Mouse (Mus musculus) gastrocnemius, adult 2 months (tissue): ENCODE results near the gene B230217C12Rik. TPM values are rescaled to one million over a fixed set of nuclear protein-coding genes. Genes with fewer than 3 reads are reported as not detected.
A peak's percentile ranks its signal among the peaks of the same experiment; 100 is the strongest.

Experiments
- DNase-seq: peaks from one replicate; pipeline ENCODE4 v3.0.0; 2022
- H3K27ac ChIP-seq: fragments of 200-600 bp; 2 replicates; pipeline ENCODE4 v1.8.1; 2022; ENCODE audit warnings: mild to moderate bottlenecking
- H3K4me3 ChIP-seq: fragments of 200-600 bp; 2 replicates; pipeline ENCODE4 v1.8.1; 2022; ENCODE audit warnings: mild to moderate bottlenecking, moderate library complexity
- CTCF ChIP-seq: fragments of 200-600 bp; IDR thresholded peaks from 2 replicates; pipeline ENCODE4 v1.8.1; 2022; ENCODE audit warnings: antibody characterized with exemption, mild to moderate bottlenecking, moderate library complexity
- intact Hi-C: fragments of 180-260 bp; cut with DNase I; formaldehyde crosslinking; loops from one replicate; pipeline ENCODE4 v1.15.1; 2025
- total RNA-seq, 2 experiments: library from RNA; stranded (reverse); gene quantifications; 2 replicates each; pipeline ENCODE4 v1.2.3; 2021

The B230217C12Rik gene
- total RNA-seq, 2 experiments from 2014 or later = 0.23 to 0.50 TPM

GRCm38 (mm10) chr11:97811569-97812362 lies 28.8 kb upstream of the B230217C12Rik start:
- H3K4me3 ChIP-seq = no peak overlapping the region
- intact Hi-C loops = no loop called here
- no peak overlapping the region for H3K27ac ChIP-seq
- TF ChIP-seq CTCF = no peak
- DNase-seq = peak; percentile 10

- peak; percentile 13 for DNase-seq
- no peak overlapping the region for H3K4me3 ChIP-seq
- H3K27ac ChIP-seq = peak overlapping the region; percentile 16; the same call in 1 of the 2 replicates
- no peak for TF ChIP-seq CTCF
- intact Hi-C loops = no loop called here
These were observed 28.1 kb upstream of the B230217C12Rik start for GRCm38 (mm10) chr11:97812491-97812921.

- peak; percentile 14 for DNase-seq
- TF ChIP-seq CTCF = no peak
- intact Hi-C loops = no loop called here
These were observed 27.5 kb upstream of the B230217C12Rik start for GRCm38 (mm10) chr11:97813085-97813484.

GRCm38 (mm10) chr11:97813746-97814515 lies 26.6 kb upstream of the B230217C12Rik start:
- peak overlapping the region; percentile 49 for H3K27ac ChIP-seq
- peak overlapping the region; percentile 5; the same call in 1 of the 2 replicates for H3K4me3 ChIP-seq
- intact Hi-C loops = no loop called here
- no peak for TF ChIP-seq CTCF
- peak; percentile 35 for DNase-seq

More at GRCm38 (mm10) chr11:97813085-97813484, 27.5 kb upstream of the B230217C12Rik start:
- peak overlapping the region; percentile 23; the same call in 1 of the 2 replicates for H3K4me3 ChIP-seq
- H3K27ac ChIP-seq = no peak overlapping the region

GRCm38 (mm10) chr11:97815736-97816135 lies 24.8 kb upstream of the B230217C12Rik start:
- no peak for DNase-seq
- no peak overlapping the region for H3K4me3 ChIP-seq
- no peak for TF ChIP-seq CTCF
- intact Hi-C loops = no loop called here
- peak overlapping the region; percentile 53 for H3K27ac ChIP-seq

GRCm38 (mm10) chr11:97816176-97816575 lies 24.4 kb upstream of the B230217C12Rik start:
- Histone ChIP-seq H3K27ac (peak overlapping the region; percentile 31), H3K4me3 (no peak overlapping the region)
- no peak for TF ChIP-seq CTCF
- peak; percentile 16 for DNase-seq
- intact Hi-C loops = no loop called here

- peak overlapping the region; percentile 28 for H3K4me3 ChIP-seq
- no peak for TF ChIP-seq CTCF
- peak overlapping the region; percentile 70 for H3K27ac ChIP-seq
- intact Hi-C loops = no loop called here
- DNase-seq = peak; percentile 22
These were observed 23.7 kb upstream of the B230217C12Rik start for GRCm38 (mm10) chr11:97816916-97817315.

GRCm38 (mm10) chr11:97817379-97817778 lies 23.2 kb upstream of the B230217C12Rik start:
- DNase-seq = peak; percentile 46
- TF ChIP-seq CTCF = no peak
- Histone ChIP-seq H3K27ac (peak overlapping the region; percentile 70), H3K4me3 (peak overlapping the region; percentile 11; the same call in 1 of the 2 replicates)
- intact Hi-C loops = no loop called here

GRCm38 (mm10) chr11:97818003-97818402 lies 22.6 kb upstream of the B230217C12Rik start:
- peak; percentile 16 for DNase-seq
- H3K4me3 ChIP-seq = peak overlapping the region; percentile 15; the same call in 1 of the 2 replicates
- H3K27ac ChIP-seq = peak overlapping the region; percentile 70
- intact Hi-C loops = no loop called here
- no peak for TF ChIP-seq CTCF

- Histone ChIP-seq H3K4me3 (no peak overlapping the region), H3K27ac (peak overlapping the region; percentile 70)
- intact Hi-C loops = no loop called here
- no peak for TF ChIP-seq CTCF
- peak; percentile 56 for DNase-seq
These were observed 22.0 kb upstream of the B230217C12Rik start for GRCm38 (mm10) chr11:97818571-97818970.

GRCm38 (mm10) chr11:97819102-97819501 lies 21.5 kb upstream of the B230217C12Rik start:
- TF ChIP-seq CTCF = no peak
- intact Hi-C loops = no loop called here
- Histone ChIP-seq H3K4me3 (no peak overlapping the region), H3K27ac (peak overlapping the region; percentile 80)
- no peak for DNase-seq

- intact Hi-C loops = no loop called here
- peak; percentile 46 for DNase-seq
- H3K27ac ChIP-seq = peak overlapping the region; percentile 80
- TF ChIP-seq CTCF = no peak
- H3K4me3 ChIP-seq = 0 out of 2 replicates have a peak overlapping the region, but pooled peaks have one; percentile 11
These were observed 20.7 kb upstream of the B230217C12Rik start for GRCm38 (mm10) chr11:97819923-97820322.

- TF ChIP-seq CTCF = no peak
- DNase-seq = peak; percentile 87
- intact Hi-C loops = no loop called here
- Histone ChIP-seq H3K4me3 (no peak overlapping the region), H3K27ac (peak overlapping the region; percentile 80)
These were observed 19.7 kb upstream of the B230217C12Rik start for GRCm38 (mm10) chr11:97820840-97821239.
